Mouse (Mus musculus): ENCODE data around the gene Itfg1. TPM values are rescaled to one million over a fixed set of nuclear protein-coding genes. Genes with fewer than 3 reads are reported as not detected.

The Itfg1 gene
- total RNA-seq, 2 experiments from 2014 or later = 164 to 166 TPM

GRCm38 (mm10) chr8:85780091-85780490 lies 60.6 kb downstream of the Itfg1 start:
- peak in 1 of 2 experiments; percentile 8 for DNase-seq (ENCODE audit: low spot score in 2 of 2)

- DNase-seq (ENCODE audit: low spot score in 2 of 2) = no peak
Observed at GRCm38 (mm10) chr8:85745053-85745452, 95.7 kb downstream of the Itfg1 start.

- DNase-seq (ENCODE audit: low spot score in 2 of 2) = no peak
Observed at GRCm38 (mm10) chr8:85730545-85730944, 110.2 kb downstream of the Itfg1 start.

- DNase-seq (ENCODE audit: low spot score in 2 of 2) = no peak
Observed at GRCm38 (mm10) chr8:85717271-85717670, 123.5 kb downstream of the Itfg1 start.

GRCm38 (mm10) chr8:85716696-85717095 lies 124.0 kb downstream of the Itfg1 start:
- DNase-seq (ENCODE audit: low spot score in 2 of 2) = no peak

GRCm38 (mm10) chr8:85706988-85707387 lies 133.7 kb downstream of the Itfg1 start:
- no peak for DNase-seq (ENCODE audit: low spot score in 2 of 2)

GRCm38 (mm10) chr8:85700751-85701351 lies 139.9 kb downstream of the Itfg1 start, which contains the start of gene Neto2:
Neto2 (minus strand) TSS chr8:85700924.
- peak; percentile 70 to 76 for DNase-seq (ENCODE audit: low spot score in 2 of 2)

GRCm38 (mm10) chr8:85700101-85700750 lies 140.5 kb downstream of the Itfg1 start:
- DNase-seq (ENCODE audit: low spot score in 2 of 2) = peak; percentile 55 to 68

- DNase-seq (ENCODE audit: low spot score in 2 of 2) = peak; percentile 74 to 81
Observed at GRCm38 (mm10) chr8:85699051-85699450, 141.7 kb downstream of the Itfg1 start.

Small RNA genes within 50 kb of the gene (microRNA-seq; reads per million reads assigned to microRNA genes)
- gene Mir8109 = 0 reads per million in 2 experiments

Other genes starting within 250 kb of the Itfg1 start
- 10 to 100 TPM; 53.7 to 54.9 TPM for gene Neto2, start 140.0 kb downstream of the Itfg1 start, total RNA-seq (2021)
- gene Phkb, start within 50 bp of the Itfg1 start, total RNA-seq (2021) = 10 to 100 TPM; 29.1 to 31.4 TPM

Data from layer of hippocampus, postnatal 14 days (tissue).